Mouse (Mus musculus): ENCODE data around the gene Frmd5.
"Not testable (repeated sequence)": the region's sequence is repeated elsewhere in the genome, so short reads cannot be mapped to it uniquely, and the experiment has no call there.

Gene Frmd5

GRCm38 (mm10) chr2:121806959-121807653 is at the start of gene Frmd5:
Gene Frmd5, minus strand, starts transcription at chr2:121807087.
- peak; percentile 84 to 90 for DNase-seq

GRCm38 (mm10) chr2:121853974-121854373 is 47.1 kb upstream of the Frmd5 start:
- DNase-seq: no peak

GRCm38 (mm10) chr2:121852045-121852444 is 45.2 kb upstream of the Frmd5 start:
- DNase-seq: no peak

- no peak for DNase-seq
Observed at GRCm38 (mm10) chr2:121846050-121846449, 39.2 kb upstream of the Frmd5 start.

- no peak for DNase-seq
Observed at GRCm38 (mm10) chr2:121842249-121842648, 35.4 kb upstream of the Frmd5 start.

- DNase-seq: no peak
Observed at GRCm38 (mm10) chr2:121841453-121841852, 34.6 kb upstream of the Frmd5 start.

- no peak for DNase-seq
Observed at GRCm38 (mm10) chr2:121834926-121835325, 28.0 kb upstream of the Frmd5 start.

GRCm38 (mm10) chr2:121832484-121832894 is 25.6 kb upstream of the Frmd5 start:
- DNase-seq: peak; percentile 36 to 52

GRCm38 (mm10) chr2:121828411-121828810 is 21.5 kb upstream of the Frmd5 start:
- no peak for DNase-seq

- no peak for DNase-seq
Observed at GRCm38 (mm10) chr2:121826189-121826588, 19.3 kb upstream of the Frmd5 start.

- no peak for DNase-seq
Observed at GRCm38 (mm10) chr2:121824653-121825052, 17.8 kb upstream of the Frmd5 start.

- no peak for DNase-seq
Observed at GRCm38 (mm10) chr2:121821787-121822186, 14.9 kb upstream of the Frmd5 start.

GRCm38 (mm10) chr2:121810876-121811275 is 4.0 kb upstream of the Frmd5 start:
- not testable (repeated sequence) for DNase-seq

GRCm38 (mm10) chr2:121809126-121809525 is 2.2 kb upstream of the Frmd5 start:
- DNase-seq: no peak

- DNase-seq: peak in 1 of 2 experiments; percentile 21
Observed at GRCm38 (mm10) chr2:121806171-121806943, 530 bp downstream of the Frmd5 start.

GRCm38 (mm10) chr2:121799051-121799450 is 7.8 kb downstream of the Frmd5 start:
- DNase-seq: no peak

GRCm38 (mm10) chr2:121795995-121796394 is 10.9 kb downstream of the Frmd5 start:
- no peak for DNase-seq

- no peak for DNase-seq
Observed at GRCm38 (mm10) chr2:121789777-121790176, 17.1 kb downstream of the Frmd5 start.

GRCm38 (mm10) chr2:121788415-121788814 is 18.5 kb downstream of the Frmd5 start:
- DNase-seq: no peak

GRCm38 (mm10) chr2:121787767-121788166 is 19.1 kb downstream of the Frmd5 start:
- DNase-seq: peak in 1 of 2 experiments; percentile 6

GRCm38 (mm10) chr2:121787271-121787670 is 19.6 kb downstream of the Frmd5 start:
- DNase-seq: no peak

GRCm38 (mm10) chr2:121776219-121776618 is 30.7 kb downstream of the Frmd5 start:
- no peak for DNase-seq

GRCm38 (mm10) chr2:121764851-121765250 is 42.0 kb downstream of the Frmd5 start:
- no peak for DNase-seq

- DNase-seq: no peak
Observed at GRCm38 (mm10) chr2:121761861-121762260, 45.0 kb downstream of the Frmd5 start.

All from kidney, postnatal 4 days (tissue).